Mouse (Mus musculus) lung, adult 2 months (tissue): Measurements from ENCODE around the gene 2210408I21Rik.

Experiments
- CTCF ChIP-seq: fragments of 200-500 bp; IDR thresholded peaks from 2 replicates; pipeline ENCODE4 v1.5.1; 2011; ENCODE audit warnings: mild to moderate bottlenecking, low read length, control low read depth; ENCODE audit not compliant: insufficient read depth
- POLR2A ChIP-seq: fragments of 200-500 bp; IDR thresholded peaks from 2 replicates; pipeline ENCODE4 v1.6.1; 2011; ENCODE audit warnings: low read depth, mild to moderate bottlenecking, control low read depth, low read length, borderline replicate concordance; ENCODE audit errors: extremely low read depth

- TF ChIP-seq CTCF: no peak
- TF ChIP-seq POLR2A: no peak
Observed at GRCm38 (mm10) chr13:77386001-77386400, 250.7 kb downstream of the 2210408I21Rik start.
